Mouse (Mus musculus): Measurements from ENCODE around the gene Hrh1. TPM values are rescaled to one million over a fixed set of nuclear protein-coding genes. Genes with fewer than 3 reads are reported as not detected.

Gene Hrh1
- 0.48 and 0.73 TPM in 2 replicates for polyA plus RNA-seq (2012; rRNA removed)

DNA sequence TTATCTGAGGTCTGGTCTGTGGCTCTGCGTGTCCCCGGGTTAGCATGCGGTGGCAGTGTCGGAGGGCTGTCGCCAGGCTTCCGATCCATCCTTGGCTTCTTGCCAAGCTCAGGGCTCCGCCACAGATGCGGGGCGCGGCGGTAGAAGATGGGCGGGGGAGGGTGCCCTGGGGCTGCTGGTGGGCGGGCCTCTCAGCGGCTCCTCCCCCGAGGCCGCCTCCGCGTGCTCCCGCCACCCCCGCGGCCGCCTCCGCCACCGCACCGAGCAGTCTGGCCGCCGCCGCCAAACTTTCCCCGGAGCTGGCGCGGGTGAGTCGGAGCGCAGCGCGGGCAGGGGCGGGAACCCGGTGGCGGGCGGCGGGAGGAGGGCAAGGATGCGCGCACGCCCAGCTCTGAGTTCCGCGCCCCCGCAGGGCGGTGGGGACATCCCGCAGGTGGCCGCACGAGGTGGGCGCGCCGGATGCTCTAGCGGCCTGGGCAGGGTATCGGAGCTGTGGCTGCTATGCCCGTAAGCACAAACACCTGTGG is at the start of gene Hrh1:
Hrh1 (plus strand) TSS at position 246 of the 527 bp plus-strand sequence.
- peaks cover 5% of the 10 kb centered on the region for H3K4me1 ChIP-seq (ENCODE audit: control insufficient read depth, insufficient read depth, low read length)
- no peaks in the 10 kb centered on the region for H3K36me3 ChIP-seq (ENCODE audit: control insufficient read depth, insufficient read depth, low read length)
- H3K27ac ChIP-seq (ENCODE audit: control insufficient read depth, insufficient read depth, low read depth, low read length): no peak within 1 kb of the TSS
- peak within 1 kb of the TSS; percentile 44 for H3K4me3 ChIP-seq (ENCODE audit: control insufficient read depth, low read depth, low read length)
- TF ChIP-seq POLR2A (IDR thresholded peaks at IDR 0.05; ENCODE audit: control insufficient read depth, low read depth, low read length): no peak
- no peak for TF ChIP-seq CTCF (IDR thresholded peaks at IDR 0.05; ENCODE audit: control insufficient read depth, insufficient read depth, insufficient replicate concordance, low read depth, low read length)
- H3K27me3 ChIP-seq (ENCODE audit: control insufficient read depth, insufficient read depth, low read length): peaks cover 2% of the 10 kb centered on the region; the same call in 1 of the 2 replicates

DNA sequence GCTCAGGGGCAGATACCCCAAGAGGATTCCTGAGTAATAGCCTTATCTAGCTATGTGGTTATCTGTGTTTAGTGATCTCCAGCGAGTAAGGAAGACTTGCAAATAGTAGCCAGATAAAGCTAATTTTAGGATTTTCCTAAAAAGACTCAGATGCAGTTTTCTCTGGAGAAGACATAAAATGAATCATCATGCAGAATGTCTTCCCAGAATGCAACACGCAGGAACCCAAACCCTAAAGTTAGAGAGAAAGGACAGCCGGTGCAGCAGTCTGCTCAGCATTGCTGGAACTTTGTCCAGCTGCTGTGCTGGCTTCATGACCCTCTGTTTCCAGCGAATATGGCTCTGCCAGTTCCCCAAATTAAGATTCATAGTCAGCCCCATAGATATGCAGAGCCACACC is 43.1 kb upstream of the Hrh1 start:
- Histone ChIP-seq H3K4me1 (ENCODE audit: control insufficient read depth, insufficient read depth, low read length) (no peaks in the 10 kb centered on the region), H3K4me3 (ENCODE audit: control insufficient read depth, low read depth, low read length) (no peak overlapping the region), H3K27me3 (ENCODE audit: control insufficient read depth, insufficient read depth, low read length) (no peaks in the 10 kb centered on the region), H3K36me3 (ENCODE audit: control insufficient read depth, insufficient read depth, low read length) (no peaks in the 10 kb centered on the region), H3K27ac (ENCODE audit: control insufficient read depth, insufficient read depth, low read depth, low read length) (no peak overlapping the region)
- TF ChIP-seq POLR2A (IDR thresholded peaks at IDR 0.05; ENCODE audit: control insufficient read depth, low read depth, low read length): no peak
- no peak for TF ChIP-seq CTCF (IDR thresholded peaks at IDR 0.05; ENCODE audit: control insufficient read depth, insufficient read depth, insufficient replicate concordance, low read depth, low read length)

DNA sequence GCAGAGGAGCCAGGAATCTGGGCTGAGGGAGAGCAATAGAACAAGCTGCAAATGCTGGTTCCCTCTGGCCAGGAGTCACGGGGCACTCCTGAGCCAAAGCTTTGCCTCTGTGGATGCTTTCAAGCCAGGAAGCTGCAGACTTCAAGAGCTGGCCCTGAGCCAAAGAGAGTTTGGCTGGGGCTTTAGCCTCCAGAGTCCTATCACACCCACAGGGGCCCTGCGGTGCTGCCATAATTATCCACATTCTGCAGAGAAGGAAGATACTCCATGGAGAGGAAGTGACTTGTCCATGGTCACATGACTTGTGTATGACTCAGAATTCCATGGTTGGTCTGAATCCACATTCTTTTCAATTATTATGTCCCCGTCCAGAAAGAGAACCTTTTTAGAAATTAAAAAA is 39.6 kb upstream of the Hrh1 start:
- Histone ChIP-seq H3K27me3 (ENCODE audit: control insufficient read depth, insufficient read depth, low read length) (no peaks in the 10 kb centered on the region), H3K36me3 (ENCODE audit: control insufficient read depth, insufficient read depth, low read length) (no peaks in the 10 kb centered on the region), H3K27ac (ENCODE audit: control insufficient read depth, insufficient read depth, low read depth, low read length) (no peak overlapping the region), H3K4me3 (ENCODE audit: control insufficient read depth, low read depth, low read length) (no peak overlapping the region), H3K4me1 (ENCODE audit: control insufficient read depth, insufficient read depth, low read length) (no peaks in the 10 kb centered on the region)
- TF ChIP-seq POLR2A (IDR thresholded peaks at IDR 0.05; ENCODE audit: control insufficient read depth, low read depth, low read length) (no peak), CTCF (IDR thresholded peaks at IDR 0.05; ENCODE audit: control insufficient read depth, insufficient read depth, insufficient replicate concordance, low read depth, low read length) (no peak)

DNA sequence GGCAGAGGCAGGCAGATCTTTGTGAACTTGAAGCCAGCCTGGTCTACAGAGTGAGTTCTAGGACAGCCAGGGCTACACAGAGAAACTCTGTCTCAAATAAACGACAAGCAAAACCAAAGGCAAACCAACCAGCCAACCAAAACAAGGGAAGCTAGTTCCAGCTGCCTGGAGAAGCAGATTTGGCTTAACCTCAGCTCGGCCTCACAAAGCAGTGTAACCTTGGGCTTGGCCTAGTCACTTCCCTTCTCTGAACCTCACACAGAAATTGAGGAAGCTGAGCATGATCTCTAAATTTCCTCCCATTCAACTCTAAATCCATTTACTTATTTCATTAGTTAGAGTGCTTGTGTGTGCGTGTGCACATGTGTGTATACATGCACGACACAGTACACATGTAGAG is 35.4 kb upstream of the Hrh1 start:
- H3K36me3 ChIP-seq (ENCODE audit: control insufficient read depth, insufficient read depth, low read length): no peaks in the 10 kb centered on the region
- H3K27me3 ChIP-seq (ENCODE audit: control insufficient read depth, insufficient read depth, low read length): no peaks in the 10 kb centered on the region
- no peaks in the 10 kb centered on the region for H3K4me1 ChIP-seq (ENCODE audit: control insufficient read depth, insufficient read depth, low read length)
- no peak overlapping the region for H3K4me3 ChIP-seq (ENCODE audit: control insufficient read depth, low read depth, low read length)
- H3K27ac ChIP-seq (ENCODE audit: control insufficient read depth, insufficient read depth, low read depth, low read length): no peak overlapping the region
- TF ChIP-seq CTCF (IDR thresholded peaks at IDR 0.05; ENCODE audit: control insufficient read depth, insufficient read depth, insufficient replicate concordance, low read depth, low read length): no peak
- no peak for TF ChIP-seq POLR2A (IDR thresholded peaks at IDR 0.05; ENCODE audit: control insufficient read depth, low read depth, low read length)

DNA sequence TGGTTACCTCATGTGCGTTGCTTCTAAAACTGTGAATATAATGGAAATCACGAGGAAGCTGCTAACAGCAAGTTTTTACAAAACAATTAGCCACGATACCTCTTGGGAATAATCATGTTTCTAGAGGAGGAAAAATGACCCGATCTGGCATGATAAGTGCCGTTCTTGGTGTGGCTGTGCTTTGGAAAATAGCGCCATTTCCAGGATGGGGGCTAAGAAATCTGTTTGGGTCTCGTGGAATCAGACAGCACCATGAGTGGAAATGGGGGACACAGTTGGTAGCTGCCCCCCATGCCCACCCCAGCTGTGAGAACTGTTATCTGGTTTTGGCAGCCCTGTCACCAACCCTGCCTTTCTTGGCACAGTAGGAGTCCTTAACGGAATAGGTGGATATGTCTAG is 34.0 kb upstream of the Hrh1 start:
- H3K4me3 ChIP-seq (ENCODE audit: control insufficient read depth, low read depth, low read length): no peak overlapping the region
- no peaks in the 10 kb centered on the region for H3K27me3 ChIP-seq (ENCODE audit: control insufficient read depth, insufficient read depth, low read length)
- no peaks in the 10 kb centered on the region for H3K4me1 ChIP-seq (ENCODE audit: control insufficient read depth, insufficient read depth, low read length)
- no peak overlapping the region for H3K27ac ChIP-seq (ENCODE audit: control insufficient read depth, insufficient read depth, low read depth, low read length)
- no peak for TF ChIP-seq CTCF (IDR thresholded peaks at IDR 0.05; ENCODE audit: control insufficient read depth, insufficient read depth, insufficient replicate concordance, low read depth, low read length)
- TF ChIP-seq POLR2A (IDR thresholded peaks at IDR 0.05; ENCODE audit: control insufficient read depth, low read depth, low read length): no peak
- H3K36me3 ChIP-seq (ENCODE audit: control insufficient read depth, insufficient read depth, low read length): no peaks in the 10 kb centered on the region

DNA sequence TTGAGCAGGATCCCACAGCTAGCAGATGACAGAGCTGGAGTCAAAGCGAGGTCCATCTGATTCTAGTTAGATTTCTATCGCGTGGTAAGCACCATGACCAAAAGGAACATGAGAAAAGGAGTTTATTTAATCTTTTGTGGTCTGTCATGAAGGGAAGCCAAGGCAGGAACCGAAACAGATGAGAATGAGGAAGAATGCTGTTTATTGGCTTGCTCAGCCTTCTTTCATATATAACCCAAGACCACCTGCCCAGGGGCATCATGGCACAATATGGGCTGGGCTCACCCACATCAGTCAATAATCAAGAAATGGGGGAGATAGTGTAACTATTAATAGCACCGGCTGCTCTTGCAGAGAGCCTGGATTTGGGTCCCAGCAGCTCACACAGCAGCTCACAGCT is 33.0 kb upstream of the Hrh1 start:
- H3K4me1 ChIP-seq (ENCODE audit: control insufficient read depth, insufficient read depth, low read length): no peaks in the 10 kb centered on the region
- no peaks in the 10 kb centered on the region for H3K27me3 ChIP-seq (ENCODE audit: control insufficient read depth, insufficient read depth, low read length)
- no peak overlapping the region for H3K27ac ChIP-seq (ENCODE audit: control insufficient read depth, insufficient read depth, low read depth, low read length)
- TF ChIP-seq CTCF (IDR thresholded peaks at IDR 0.05; ENCODE audit: control insufficient read depth, insufficient read depth, insufficient replicate concordance, low read depth, low read length) (no peak), POLR2A (IDR thresholded peaks at IDR 0.05; ENCODE audit: control insufficient read depth, low read depth, low read length) (no peak)
- H3K36me3 ChIP-seq (ENCODE audit: control insufficient read depth, insufficient read depth, low read length): no peaks in the 10 kb centered on the region
- no peak overlapping the region for H3K4me3 ChIP-seq (ENCODE audit: control insufficient read depth, low read depth, low read length)

DNA sequence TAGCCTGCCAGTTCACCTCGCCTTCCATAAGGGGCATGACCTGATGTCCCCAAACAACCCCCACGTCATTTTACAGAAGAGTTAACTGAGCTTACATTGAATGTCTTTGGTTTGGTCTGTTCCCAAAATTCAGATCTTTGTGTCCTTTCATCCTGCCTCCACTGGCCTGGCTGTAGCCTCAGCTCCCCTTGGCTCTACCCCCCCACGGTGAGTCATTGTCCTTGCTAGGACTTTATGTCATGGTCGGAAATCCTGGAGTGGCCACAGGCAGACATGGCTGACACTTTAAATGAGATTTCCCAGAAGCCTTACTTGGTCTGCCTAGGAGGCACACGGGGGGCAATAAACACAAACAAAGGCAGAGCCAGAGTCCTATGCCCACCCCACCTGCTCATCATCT is 31.5 kb upstream of the Hrh1 start:
- no peaks in the 10 kb centered on the region for H3K27me3 ChIP-seq (ENCODE audit: control insufficient read depth, insufficient read depth, low read length)
- TF ChIP-seq CTCF (IDR thresholded peaks at IDR 0.05; ENCODE audit: control insufficient read depth, insufficient read depth, insufficient replicate concordance, low read depth, low read length): no peak
- no peak for TF ChIP-seq POLR2A (IDR thresholded peaks at IDR 0.05; ENCODE audit: control insufficient read depth, low read depth, low read length)
- no peaks in the 10 kb centered on the region for H3K36me3 ChIP-seq (ENCODE audit: control insufficient read depth, insufficient read depth, low read length)

DNA sequence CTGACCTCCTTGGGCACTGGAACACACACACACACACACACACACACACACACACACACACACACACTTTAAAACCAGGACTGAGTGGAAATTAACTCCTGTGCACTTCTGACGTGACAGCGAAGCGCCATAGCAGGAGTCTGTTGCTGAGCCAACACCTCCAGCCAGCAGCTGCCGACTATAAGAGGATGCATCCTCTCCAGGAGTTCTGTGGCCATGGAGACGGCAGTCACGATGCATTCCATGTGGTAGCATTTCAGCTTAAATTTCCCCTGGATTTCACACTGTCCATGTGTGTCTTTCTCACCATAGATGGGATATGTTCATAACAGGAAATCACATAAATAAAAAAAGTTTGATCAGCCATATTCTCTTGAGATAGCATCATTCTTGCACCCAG is 30.1 kb upstream of the Hrh1 start:
- Histone ChIP-seq H3K4me1 (ENCODE audit: control insufficient read depth, insufficient read depth, low read length) (no peaks in the 10 kb centered on the region), H3K27me3 (ENCODE audit: control insufficient read depth, insufficient read depth, low read length) (no peaks in the 10 kb centered on the region), H3K36me3 (ENCODE audit: control insufficient read depth, insufficient read depth, low read length) (no peaks in the 10 kb centered on the region), H3K27ac (ENCODE audit: control insufficient read depth, insufficient read depth, low read depth, low read length) (no peak overlapping the region), H3K4me3 (ENCODE audit: control insufficient read depth, low read depth, low read length) (no peak overlapping the region)
- TF ChIP-seq CTCF (IDR thresholded peaks at IDR 0.05; ENCODE audit: control insufficient read depth, insufficient read depth, insufficient replicate concordance, low read depth, low read length) (no peak), POLR2A (IDR thresholded peaks at IDR 0.05; ENCODE audit: control insufficient read depth, low read depth, low read length) (no peak)

More for the DNA sequence above, 31.5 kb upstream of the Hrh1 start:
- H3K27ac ChIP-seq (ENCODE audit: control insufficient read depth, insufficient read depth, low read depth, low read length): no peak overlapping the region
- H3K4me3 ChIP-seq (ENCODE audit: control insufficient read depth, low read depth, low read length): no peak overlapping the region
- no peaks in the 10 kb centered on the region for H3K4me1 ChIP-seq (ENCODE audit: control insufficient read depth, insufficient read depth, low read length)
